Mouse (Mus musculus) frontal cortex, adult 2 months (tissue): ENCODE data around the gene Hsd3b6. TPM values are rescaled to one million over a fixed set of nuclear protein-coding genes. Genes with fewer than 3 reads are reported as not detected.
"Not testable (repeated sequence)": the region's sequence is repeated elsewhere in the genome, so short reads cannot be mapped to it uniquely, and the experiment has no call there.

Experiments used
- DNase-seq, 2 experiments: peaks; one replicate each; pipeline ENCODE4 v3.0.0; 2022; ENCODE audit warnings: low spot score in 1 of 2; ENCODE audit errors: extremely low spot score in 1 of 2
- polyA plus RNA-seq: library from polyadenylated mRNA; depleted of rRNA; stranded (reverse); fragments of >200 nt; gene quantifications from 2 replicates; pipeline ENCODE4 v1.2.3, GENCODE M21; 2012; rRNA removed

Hsd3b6 gene
- polyA plus RNA-seq, result 0.36 TPM in 1 of 2 replicates, not detected in the other

- DNase-seq, result no peak
Observed at GRCm38 (mm10) chr3:98814101-98814670, at the start of gene Hsd3b6. TSS of gene Hsd3b6 (minus strand) at chr3:98814443.

DNA sequence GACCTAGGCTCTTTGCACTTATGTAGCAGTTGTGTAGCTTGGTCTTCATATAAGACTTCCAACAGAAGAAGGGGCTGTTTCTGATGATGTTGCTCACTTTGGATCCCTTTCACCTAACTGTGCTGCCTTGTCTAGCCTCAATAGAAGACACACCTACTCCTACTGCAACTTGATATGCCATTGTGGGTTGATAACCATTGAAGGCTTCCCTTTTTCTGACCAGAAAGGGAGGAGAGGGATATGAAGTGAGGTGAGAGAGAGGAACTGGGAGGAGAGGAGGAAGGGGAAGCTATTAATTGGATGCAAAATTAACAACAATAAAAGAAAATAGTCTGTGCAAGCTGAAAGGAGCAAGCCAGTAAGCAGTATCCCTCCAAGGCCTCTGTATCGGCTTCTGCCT lies 48.6 kb upstream of the Hsd3b6 start:
- no peak for DNase-seq

DNA sequence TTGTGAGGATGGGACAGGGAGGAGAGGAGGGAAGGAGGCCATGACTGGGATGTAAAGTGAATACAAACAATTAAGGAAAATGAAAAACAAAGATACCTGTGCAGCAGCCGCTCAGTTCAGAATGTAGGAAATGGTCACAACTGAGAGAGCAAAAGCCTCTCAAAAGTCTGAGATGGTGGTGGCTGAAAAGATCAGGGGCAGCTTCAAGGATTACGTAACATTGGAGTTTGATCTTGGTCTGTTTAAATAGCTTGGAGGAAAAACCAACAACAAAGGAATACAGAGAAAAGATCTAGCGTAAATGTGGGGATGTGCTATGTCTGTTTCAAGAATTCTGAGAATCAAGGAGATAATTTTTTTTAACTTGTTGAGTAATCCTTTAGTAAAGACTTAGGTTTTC lies 45.3 kb upstream of the Hsd3b6 start, which contains the start of gene Hsd3b1:
Hsd3b1 (minus strand) TSS at position 219 of the 400 bp plus-strand sequence.
- DNase-seq, result no peak

DNA sequence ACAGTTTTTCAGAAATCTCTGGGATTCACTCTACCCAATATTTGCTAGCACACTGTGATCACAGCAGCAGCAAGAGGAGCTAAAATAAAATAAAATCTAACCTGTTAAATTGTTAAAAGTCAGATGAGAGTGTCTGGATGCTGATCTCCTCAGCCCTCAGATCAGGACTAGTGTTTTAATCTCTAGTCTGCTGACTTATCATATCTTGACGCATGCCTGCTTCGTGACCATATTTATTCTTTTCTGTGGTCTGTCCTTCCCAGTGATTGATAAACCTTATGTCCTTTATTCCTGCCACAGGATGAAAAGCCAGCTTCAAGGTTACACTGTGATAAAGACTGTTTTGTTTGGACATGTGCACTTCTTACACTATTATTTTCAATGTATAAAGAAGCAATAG lies 43.8 kb upstream of the Hsd3b6 start:
- DNase-seq, result no peak

DNA sequence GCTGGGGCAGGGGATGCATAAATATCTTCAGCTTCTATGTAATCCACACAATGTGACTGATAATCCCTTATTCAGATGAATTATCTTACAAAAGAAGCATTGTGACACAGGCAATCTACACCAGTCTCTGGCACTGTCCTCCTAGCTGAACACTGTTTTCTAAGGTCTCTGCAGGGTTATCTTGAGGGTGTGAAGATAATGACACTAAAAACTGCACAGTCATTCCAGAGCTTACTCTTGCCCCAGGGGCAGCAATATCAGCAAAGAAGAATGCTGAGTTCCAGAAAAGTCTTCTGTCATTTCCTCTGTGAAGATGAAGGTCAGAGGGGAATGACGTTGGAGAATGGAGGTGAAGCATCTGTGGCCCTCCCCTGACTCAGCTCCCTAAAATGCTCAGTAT lies 42.6 kb upstream of the Hsd3b6 start:
- no peak for DNase-seq

GRCm38 (mm10) chr3:98855160-98855559 lies 40.9 kb upstream of the Hsd3b6 start:
- DNase-seq, result no peak

GRCm38 (mm10) chr3:98853685-98854084 lies 39.4 kb upstream of the Hsd3b6 start:
- DNase-seq, result no peak

DNA sequence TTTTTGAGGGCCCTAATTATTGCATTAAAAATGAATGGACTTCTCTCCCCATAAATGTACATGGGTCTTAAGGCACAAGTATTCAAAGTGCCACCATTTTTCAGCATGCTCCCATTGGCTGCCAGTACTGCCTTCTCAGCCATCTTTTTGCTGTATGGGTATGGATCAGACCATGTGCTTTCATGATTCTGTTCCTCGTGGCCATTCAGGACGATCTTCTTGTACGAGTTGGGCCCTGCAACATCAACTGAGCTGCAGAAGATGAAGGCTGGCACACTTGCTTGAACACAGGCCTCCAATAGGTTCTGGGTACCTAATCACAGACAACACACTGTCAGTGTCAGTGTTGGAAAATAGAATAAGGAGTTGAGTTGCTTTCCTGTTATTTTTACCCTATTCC lies 38.8 kb upstream of the Hsd3b6 start:
- no peak for DNase-seq

- no peak for DNase-seq
Observed at GRCm38 (mm10) chr3:98852631-98853030, 38.4 kb upstream of the Hsd3b6 start.

GRCm38 (mm10) chr3:98851853-98852252 lies 37.6 kb upstream of the Hsd3b6 start:
- no peak for DNase-seq

GRCm38 (mm10) chr3:98850262-98850661 lies 36.0 kb upstream of the Hsd3b6 start:
- no peak for DNase-seq

- DNase-seq, result no peak
Observed at GRCm38 (mm10) chr3:98848898-98849297, 34.7 kb upstream of the Hsd3b6 start.

- not testable (repeated sequence) for DNase-seq
Observed at GRCm38 (mm10) chr3:98812653-98813052, 1.6 kb downstream of the Hsd3b6 start.

DNA sequence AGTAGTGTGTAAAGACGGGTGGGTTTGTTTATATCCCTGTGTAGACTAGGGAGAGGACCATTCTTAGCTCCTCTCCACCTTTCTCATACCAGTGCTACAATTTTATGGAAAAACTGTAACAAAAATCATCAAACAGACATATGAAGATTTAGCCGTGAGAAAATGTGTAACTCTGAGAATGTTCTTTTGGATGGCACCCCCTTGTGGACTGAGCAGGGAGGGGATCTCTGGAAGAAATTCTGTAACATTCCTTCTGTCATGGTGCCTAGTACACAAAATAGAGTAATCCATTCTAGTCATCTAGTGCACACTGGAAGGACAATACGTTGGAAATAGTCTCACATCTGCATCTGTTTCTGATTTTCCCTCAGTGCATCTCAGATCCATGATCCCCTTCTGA lies 9.2 kb downstream of the Hsd3b6 start:
- not testable (repeated sequence) for DNase-seq

DNA sequence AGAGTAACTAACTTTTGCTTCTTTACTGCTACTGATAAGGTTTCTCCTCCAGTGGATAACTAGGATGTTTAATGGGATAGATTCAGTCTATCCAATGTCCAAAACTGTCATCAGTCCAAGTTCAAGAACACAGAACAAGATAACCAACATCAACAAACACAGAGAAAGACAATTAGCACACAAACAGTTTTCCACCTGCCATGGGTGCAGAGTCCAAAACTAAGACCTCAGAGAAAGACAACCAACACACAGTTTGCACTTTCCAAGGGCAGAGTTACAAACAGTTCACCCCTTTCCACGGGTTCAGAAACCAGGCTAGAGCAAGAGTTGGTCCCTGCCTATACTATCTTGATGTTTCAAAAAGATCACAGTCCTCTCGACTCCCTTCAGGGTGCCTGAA lies 27.7 kb downstream of the Hsd3b6 start:
- DNase-seq, result no peak

GRCm38 (mm10) chr3:98782181-98782868 lies 31.9 kb downstream of the Hsd3b6 start:
- DNase-seq, result no peak

DNA sequence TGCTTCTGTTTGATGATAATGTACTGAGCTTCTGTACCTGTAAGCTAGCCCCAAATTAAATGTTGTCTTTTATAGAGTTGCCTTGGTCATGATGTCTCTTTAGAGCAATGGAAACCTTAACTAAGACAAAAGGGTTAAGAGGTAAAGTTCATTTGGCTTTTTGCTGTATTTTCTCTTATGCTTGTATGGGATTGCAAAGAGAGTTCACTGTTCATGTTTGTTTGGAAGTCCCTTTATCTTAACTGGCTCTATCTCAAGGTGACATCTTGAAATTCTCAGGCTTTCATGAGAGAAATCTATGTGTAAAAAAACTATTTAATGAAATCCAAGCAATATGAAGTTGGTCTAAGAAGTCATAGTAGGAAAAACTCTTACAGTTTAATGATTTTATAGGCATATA lies 33.3 kb downstream of the Hsd3b6 start:
- DNase-seq, result no peak

- DNase-seq, result no peak
Observed at GRCm38 (mm10) chr3:98764155-98764554, 50.1 kb downstream of the Hsd3b6 start.

DNA sequence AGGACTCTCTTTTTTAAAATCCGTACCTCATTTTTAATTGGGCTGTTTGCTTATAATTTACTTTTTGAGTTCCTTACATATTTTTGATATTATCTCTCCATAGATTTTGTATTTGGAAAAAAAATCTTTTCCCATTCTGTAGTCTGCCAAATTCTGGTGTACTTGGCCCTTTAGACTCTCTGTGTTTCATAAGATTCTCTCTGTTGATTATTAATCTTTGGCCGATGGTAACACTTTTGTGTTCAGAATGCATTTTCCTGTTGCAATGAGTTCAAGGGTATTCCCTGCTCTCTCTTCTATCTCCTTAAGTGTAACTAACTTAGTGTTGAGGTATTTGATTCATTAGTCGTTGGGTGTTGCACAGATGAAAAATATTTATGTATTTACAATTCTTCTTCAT lies 57.4 kb downstream of the Hsd3b6 start:
- no peak for DNase-seq
